Mouse (Mus musculus): ENCODE data around the gene Prune2.

Gene Prune2

GRCm38 (mm10) chr19:17264481-17265196, 308.7 kb downstream of the Prune2 start:
- DNase-seq (ENCODE audit: low spot score), result no peak

DNA sequence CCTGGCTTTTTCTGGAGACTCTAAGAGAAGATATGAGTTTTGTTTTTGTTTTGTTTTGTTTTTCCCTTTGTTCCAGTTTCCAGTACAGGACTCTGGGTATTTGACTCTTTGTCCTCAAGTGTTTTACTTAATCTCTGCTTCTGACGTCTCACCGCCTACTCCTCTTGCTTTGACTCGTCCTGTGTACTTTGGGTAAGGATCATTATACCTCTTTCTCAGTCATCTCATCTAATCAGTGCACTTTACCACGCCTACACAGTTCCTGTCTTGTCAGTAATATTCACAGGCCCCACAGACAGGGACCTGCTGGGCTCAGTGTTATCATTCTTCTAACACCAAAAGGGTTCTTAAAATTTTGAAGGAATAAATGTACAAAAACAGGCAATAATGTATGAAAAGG, 312.8 kb downstream of the Prune2 start:
- DNase-seq (ENCODE audit: low spot score), result no peak

- no peak for DNase-seq (ENCODE audit: low spot score)
These were observed 315.3 kb downstream of the Prune2 start for GRCm38 (mm10) chr19:17271179-17271622.

GRCm38 (mm10) chr19:17272988-17273387, 317.1 kb downstream of the Prune2 start:
- DNase-seq (ENCODE audit: low spot score), result no peak

Data from ovary, postnatal 10 days (tissue).